Mouse (Mus musculus) forebrain, embryonic 12.5 days (tissue): ENCODE data around the gene Pan3. TPM values are rescaled to one million over a fixed set of nuclear protein-coding genes. Genes with fewer than 3 reads are reported as not detected.

Source experiments
- ATAC-seq: fragments of 200-750 bp; cut with Nextera tagmentation; 2 replicates; pipeline ENCODE4 v1.8.0; 2017; ENCODE audit warnings: moderate TSS enrichment; ENCODE audit not compliant: low FRiP score
- H3K27ac ChIP-seq: fragments of 300-500 bp; sonication (generic); 2 replicates; pipeline ENCODE4 v1.5.1; 2016; ENCODE audit warnings: mild to moderate bottlenecking
- H3K27me3 ChIP-seq: fragments of 300-500 bp; sonication (generic); 2 replicates; pipeline ENCODE4 v1.6.1; 2016; ENCODE audit warnings: mild to moderate bottlenecking
- H3K36me3 ChIP-seq: fragments of 300-500 bp; sonication (generic); replicated peaks from 2 replicates; pipeline ENCODE4 v1.6.1; 2016; ENCODE audit warnings: mild to moderate bottlenecking
- H3K4me1 ChIP-seq: fragments of 300-500 bp; sonication (generic); 2 replicates; pipeline ENCODE4 v1.6.1; 2016
- H3K4me2 ChIP-seq: fragments of 300-500 bp; sonication (generic); 2 replicates; pipeline ENCODE4 v1.6.1; 2016; ENCODE audit warnings: mild to moderate bottlenecking, moderate library complexity
- H3K4me3 ChIP-seq: fragments of 300-500 bp; sonication (generic); replicated peaks from 2 replicates; pipeline ENCODE4 v1.5.1; 2016; ENCODE audit warnings: mild to moderate bottlenecking
- H3K9ac ChIP-seq: fragments of 300-500 bp; sonication (generic); 2 replicates; pipeline ENCODE4 v1.6.1; 2016; ENCODE audit warnings: mild to moderate bottlenecking
- H3K9me3 ChIP-seq: fragments of 300-500 bp; sonication (generic); 2 replicates; pipeline ENCODE4 v1.6.1; 2016
- WGBS: fragments of 180-500 bp; shearing (Covaris S2); methylation state at CpG from one replicate; pipeline ENCODE4 v1.1.7; 2016; 5-methylcytosine and 5-hydroxymethylcytosine counted together
- polyA plus RNA-seq: library from polyadenylated mRNA; unstranded; fragments of >200 nt; fragmentation: Nextera tagmentation; extraction: Ambion mirVana; gene quantifications from 2 replicates; pipeline ENCODE4 v1.2.1, GENCODE M21; 2016

Pan3 gene
- polyA plus RNA-seq, 1 experiment from 2014 or later, result 43.4 TPM

- H3K27ac ChIP-seq, result no peak overlapping the region
- H3K4me1 ChIP-seq, result no peaks in the 10 kb centered on the region
- H3K36me3 ChIP-seq, result no peaks in the 10 kb centered on the region
- ATAC-seq, result no peak
- H3K4me2 ChIP-seq, result no peak overlapping the region
- H3K9ac ChIP-seq, result no peak overlapping the region
- 94% methylated on average over 10 of the region's 10 CpGs for WGBS
- H3K4me3 ChIP-seq, result no peak overlapping the region
- no peaks in the 10 kb centered on the region for H3K27me3 ChIP-seq
- no peaks in the 10 kb centered on the region for H3K9me3 ChIP-seq
Measured at GRCm38 (mm10) chr5:147494791-147495376, 64.9 kb downstream of the Pan3 start.

- H3K4me1 ChIP-seq, result no peaks in the 10 kb centered on the region
- no peak for ATAC-seq
- 78% methylated on average over 2 of the region's 2 CpGs for WGBS
Measured at GRCm38 (mm10) chr5:147495961-147496360, 66.0 kb downstream of the Pan3 start.

DNA sequence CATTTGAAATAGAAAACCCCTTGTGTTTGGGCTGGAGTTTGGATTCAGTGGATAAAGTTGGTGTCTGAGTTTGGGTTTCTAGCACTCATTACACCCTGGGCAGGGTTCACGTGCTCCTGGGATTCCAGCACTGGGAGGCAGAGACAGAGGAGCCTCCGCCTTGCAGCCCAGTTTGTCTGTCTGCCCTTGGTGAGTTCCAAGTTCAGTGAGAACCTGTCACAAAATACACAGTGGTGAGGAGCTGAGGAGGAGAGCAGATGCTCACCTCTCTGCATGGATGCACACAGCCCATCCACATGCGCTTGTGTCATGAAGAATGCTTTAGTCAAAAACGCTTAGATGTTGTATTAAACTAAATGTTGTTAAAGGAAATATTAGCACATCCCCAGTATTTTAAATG, 67.0 kb downstream of the Pan3 start:
- no peak overlapping the region for H3K27ac ChIP-seq
- H3K4me2 ChIP-seq, result no peak overlapping the region
- ATAC-seq, result no peak
- no peaks in the 10 kb centered on the region for H3K27me3 ChIP-seq
- WGBS, result 90% methylated on average over 4 of the region's 4 CpGs
- no peaks in the 10 kb centered on the region for H3K9me3 ChIP-seq
- H3K9ac ChIP-seq, result no peak overlapping the region
- H3K36me3 ChIP-seq, result no peaks in the 10 kb centered on the region
- H3K4me3 ChIP-seq, result no peak overlapping the region
- no peaks in the 10 kb centered on the region for H3K4me1 ChIP-seq

More at GRCm38 (mm10) chr5:147495961-147496360, 66.0 kb downstream of the Pan3 start:
- Histone ChIP-seq H3K36me3 (no peaks in the 10 kb centered on the region), H3K9ac (no peak overlapping the region), H3K27ac (no peak overlapping the region), H3K27me3 (no peaks in the 10 kb centered on the region), H3K4me2 (no peak overlapping the region), H3K4me3 (no peak overlapping the region), H3K9me3 (no peaks in the 10 kb centered on the region)

DNA sequence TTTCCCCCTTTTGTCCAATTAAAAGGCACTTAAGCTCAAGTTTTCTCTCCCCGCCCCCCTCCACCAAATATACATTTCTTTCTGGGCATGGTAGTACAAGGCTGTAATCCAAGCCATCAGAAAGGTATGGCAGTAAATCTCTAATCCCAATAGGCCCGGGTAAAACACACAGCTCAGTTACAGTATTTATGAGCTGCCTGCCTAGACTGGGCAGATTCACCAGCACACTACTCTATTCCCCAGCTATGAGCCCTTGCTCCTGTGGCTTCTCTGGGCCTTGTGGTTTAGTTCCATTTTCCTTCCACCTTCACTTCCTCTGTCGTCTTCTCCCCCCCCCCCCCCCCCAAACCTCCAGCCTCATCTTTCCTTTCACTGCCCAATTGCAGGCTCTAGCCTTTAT, 67.8 kb downstream of the Pan3 start:
- Histone ChIP-seq H3K4me2 (no peak overlapping the region), H3K27ac (no peak overlapping the region), H3K4me1 (no peaks in the 10 kb centered on the region), H3K9me3 (no peaks in the 10 kb centered on the region), H3K9ac (no peak overlapping the region), H3K27me3 (no peaks in the 10 kb centered on the region), H3K4me3 (no peak overlapping the region), H3K36me3 (no peaks in the 10 kb centered on the region)
- WGBS, result 79% methylated on average over 2 of the region's 3 CpGs
- ATAC-seq, result no peak

DNA sequence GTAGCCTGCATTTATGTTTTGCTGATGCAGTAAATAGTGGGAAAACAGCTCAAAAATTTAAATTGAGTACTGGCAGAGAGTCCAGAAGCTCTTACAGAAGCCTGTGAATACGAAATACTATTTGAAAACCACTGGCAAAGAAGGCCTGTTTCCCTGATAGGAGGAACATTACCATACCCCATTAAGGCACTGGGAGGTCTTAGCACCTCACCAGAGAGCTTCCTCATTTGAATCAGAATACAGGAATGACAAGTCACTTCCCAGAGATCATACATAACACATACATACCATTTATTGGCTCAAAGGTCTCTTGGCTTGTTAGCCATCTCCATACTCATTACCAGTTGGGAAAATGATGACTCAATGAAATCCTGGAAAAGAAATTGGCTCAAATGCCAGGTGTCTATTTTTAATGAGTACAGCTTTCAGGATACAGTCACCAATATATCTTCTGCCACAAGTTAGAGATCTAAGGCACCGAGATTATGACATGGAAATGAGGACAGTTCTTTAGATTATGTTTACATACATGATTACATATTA, 71.6 kb downstream of the Pan3 start:
- Histone ChIP-seq H3K4me3 (no peak overlapping the region), H3K36me3 (no peaks in the 10 kb centered on the region), H3K27ac (no peak overlapping the region), H3K4me2 (no peak overlapping the region), H3K9me3 (no peaks in the 10 kb centered on the region), H3K27me3 (no peaks in the 10 kb centered on the region), H3K4me1 (no peaks in the 10 kb centered on the region), H3K9ac (no peak overlapping the region)
- no peak for ATAC-seq
- 84% methylated on average over 2 of the region's 2 CpGs for WGBS

DNA sequence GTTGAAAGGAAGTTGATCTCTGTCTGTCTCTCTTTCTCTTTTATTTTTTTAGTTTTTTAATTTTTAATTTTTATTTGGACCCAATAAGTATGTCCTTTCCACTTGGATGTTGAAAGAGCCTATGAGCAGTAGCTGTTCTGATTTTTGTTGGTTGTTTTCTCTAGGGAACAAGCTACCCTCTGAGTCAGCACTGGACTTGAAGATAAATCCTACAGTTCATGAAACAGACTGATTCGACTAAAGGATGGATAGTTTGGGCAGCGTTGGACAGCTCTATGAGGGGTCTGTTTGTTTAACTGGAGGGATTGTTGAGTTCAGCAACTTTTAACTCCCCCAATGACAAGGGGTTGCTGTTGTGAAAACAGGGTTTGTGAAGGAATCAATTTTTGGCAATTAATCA, 73.0 kb downstream of the Pan3 start:
- Histone ChIP-seq H3K27ac (no peak overlapping the region), H3K9me3 (no peaks in the 10 kb centered on the region), H3K9ac (no peak overlapping the region), H3K4me3 (no peak overlapping the region), H3K36me3 (no peaks in the 10 kb centered on the region), H3K27me3 (no peaks in the 10 kb centered on the region), H3K4me1 (no peaks in the 10 kb centered on the region), H3K4me2 (no peak overlapping the region)
- 89% methylated on average over 2 of the region's 2 CpGs for WGBS
- no peak for ATAC-seq

DNA sequence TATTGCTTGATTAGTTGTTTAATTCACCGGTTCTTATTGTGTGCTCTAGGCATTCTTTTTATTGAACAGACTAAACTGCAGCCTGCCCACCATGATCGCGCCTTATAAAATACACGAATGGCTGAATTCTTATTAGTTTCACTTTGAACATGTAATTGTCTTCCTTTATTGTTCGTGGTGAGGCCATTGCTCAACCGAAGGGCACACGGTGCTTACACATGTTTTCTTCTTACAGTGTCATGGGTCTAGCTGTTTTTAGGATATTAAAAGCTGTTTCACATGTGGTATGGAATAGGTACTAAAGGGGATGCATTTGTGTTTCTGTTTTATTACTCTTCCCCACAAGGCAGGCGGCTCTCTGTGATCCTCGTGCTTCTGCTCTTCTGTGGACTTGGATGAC, 81.4 kb downstream of the Pan3 start:
- no peak overlapping the region for H3K9ac ChIP-seq
- H3K27me3 ChIP-seq, result no peaks in the 10 kb centered on the region
- no peak for ATAC-seq
- no peak overlapping the region for H3K4me3 ChIP-seq
- H3K9me3 ChIP-seq, result no peaks in the 10 kb centered on the region
- H3K4me2 ChIP-seq, result no peak overlapping the region
- no peaks in the 10 kb centered on the region for H3K36me3 ChIP-seq
- H3K27ac ChIP-seq, result no peak overlapping the region
- 91% methylated on average over 9 of the region's 9 CpGs for WGBS
- H3K4me1 ChIP-seq, result no peaks in the 10 kb centered on the region

GRCm38 (mm10) chr5:147527006-147527405, 97.0 kb downstream of the Pan3 start:
- H3K4me2 ChIP-seq, result no peak overlapping the region
- peaks cover 37% of the 10 kb centered on the region for H3K36me3 ChIP-seq
- WGBS, result 90% methylated on average over 6 of the region's 6 CpGs
- H3K27ac ChIP-seq, result no peak overlapping the region
- no peak overlapping the region for H3K9ac ChIP-seq
- no peaks in the 10 kb centered on the region for H3K9me3 ChIP-seq
- no peaks in the 10 kb centered on the region for H3K27me3 ChIP-seq
- H3K4me3 ChIP-seq, result no peak overlapping the region
- no peaks in the 10 kb centered on the region for H3K4me1 ChIP-seq
- ATAC-seq, result no peak

DNA sequence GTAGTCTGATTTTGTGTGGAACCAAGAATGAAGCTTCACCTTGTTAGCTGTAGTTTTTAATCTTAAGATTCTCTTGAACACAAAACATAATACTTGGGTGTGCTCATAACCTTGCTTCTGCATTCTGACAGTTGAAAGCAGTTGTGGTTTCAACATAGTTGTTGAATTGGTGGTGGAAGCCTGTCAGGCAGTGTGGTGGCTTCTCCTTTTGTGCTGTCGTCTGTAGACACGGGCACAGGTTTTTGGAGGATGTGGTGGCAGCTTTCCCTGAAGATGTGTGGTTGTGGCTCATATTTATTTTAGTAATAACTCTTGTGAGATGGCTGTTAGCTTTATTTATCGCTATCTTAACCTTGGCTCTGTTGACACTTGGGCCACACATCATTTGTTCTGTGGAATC, 97.8 kb downstream of the Pan3 start:
- Histone ChIP-seq H3K27me3 (no peaks in the 10 kb centered on the region), H3K9me3 (no peaks in the 10 kb centered on the region), H3K27ac (no peak overlapping the region), H3K36me3 (peaks cover 34% of the 10 kb centered on the region), H3K4me2 (no peak overlapping the region), H3K4me1 (no peaks in the 10 kb centered on the region), H3K4me3 (no peak overlapping the region), H3K9ac (no peak overlapping the region)
- no peak for ATAC-seq
- WGBS, result 91% methylated on average over 3 of the region's 3 CpGs

DNA sequence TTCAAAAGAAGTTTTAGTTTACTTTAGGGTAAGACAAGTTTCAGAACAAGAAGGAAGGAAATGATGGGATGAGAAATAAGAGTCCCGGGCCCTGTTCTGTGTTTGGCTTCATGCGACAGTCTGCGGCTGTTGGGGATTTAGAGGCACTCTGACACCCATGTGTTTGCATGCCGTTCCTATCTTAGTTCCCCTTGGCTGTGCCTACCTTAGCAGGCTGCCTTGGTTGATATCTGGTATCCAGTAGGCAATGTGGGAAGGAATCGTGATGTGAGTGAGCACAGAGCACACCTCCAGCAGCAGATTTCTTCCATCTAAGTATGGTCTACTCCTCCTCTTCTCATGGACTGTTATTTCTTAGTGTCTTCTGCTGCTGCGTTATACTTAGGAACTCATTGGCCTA, 102.1 kb downstream of the Pan3 start:
- H3K4me1 ChIP-seq, result no peaks in the 10 kb centered on the region
- H3K27me3 ChIP-seq, result no peaks in the 10 kb centered on the region
- H3K27ac ChIP-seq, result no peak overlapping the region
- H3K9ac ChIP-seq, result no peak overlapping the region
- ATAC-seq, result no peak
- H3K4me2 ChIP-seq, result no peak overlapping the region
- no peaks in the 10 kb centered on the region for H3K9me3 ChIP-seq
- WGBS, result 97% methylated on average over 6 of the region's 6 CpGs
- peaks cover 42% of the 10 kb centered on the region for H3K36me3 ChIP-seq
- H3K4me3 ChIP-seq, result no peak overlapping the region

DNA sequence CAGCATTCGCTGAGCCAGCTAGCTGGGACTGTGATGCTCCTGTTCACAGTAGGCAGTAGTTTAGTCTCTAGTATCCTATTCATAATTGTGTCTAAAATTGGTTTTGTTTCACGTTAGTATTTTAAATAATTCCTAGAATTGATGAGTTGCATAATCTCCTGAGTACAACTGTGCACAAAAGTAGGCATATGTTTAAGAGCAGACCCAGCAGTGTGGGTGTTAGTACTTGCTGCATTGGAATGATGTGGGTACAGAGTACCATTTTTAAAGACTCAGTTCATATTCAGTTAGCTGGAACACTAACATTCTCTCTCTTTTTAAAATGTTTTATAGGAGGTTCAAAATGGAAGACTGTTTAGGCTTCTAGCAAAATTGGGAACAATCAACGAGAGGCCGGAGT, 109.4 kb downstream of the Pan3 start:
- ATAC-seq, result no peak
- no peaks in the 10 kb centered on the region for H3K4me1 ChIP-seq
- no peak overlapping the region for H3K4me2 ChIP-seq
- no peak overlapping the region for H3K27ac ChIP-seq
- no peak overlapping the region for H3K9ac ChIP-seq
- no peak overlapping the region for H3K4me3 ChIP-seq
- peaks cover 71% of the 10 kb centered on the region for H3K36me3 ChIP-seq
- H3K27me3 ChIP-seq, result no peaks in the 10 kb centered on the region
- H3K9me3 ChIP-seq, result no peaks in the 10 kb centered on the region
- WGBS, result 95% methylated on average over 4 of the region's 4 CpGs

DNA sequence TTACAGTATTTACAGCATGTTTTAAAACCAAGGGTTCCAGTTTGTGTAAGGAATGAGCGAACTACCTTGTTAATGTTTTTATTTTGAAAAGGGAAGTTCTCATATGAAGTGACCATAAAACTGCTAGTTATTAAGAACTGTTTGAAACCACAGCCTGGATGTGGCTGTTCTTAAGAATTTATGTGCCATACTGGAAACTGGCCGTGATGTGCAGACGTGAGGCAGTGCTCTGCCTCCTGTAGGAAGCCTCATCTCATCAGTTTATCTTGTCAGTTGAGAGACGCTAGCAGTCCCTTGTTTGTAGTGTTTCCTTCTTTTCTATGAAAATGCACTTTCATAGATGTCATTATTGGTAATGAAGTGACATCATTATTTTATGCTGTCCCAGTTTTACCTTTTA, 109.9 kb downstream of the Pan3 start:
- H3K36me3 ChIP-seq, result peaks cover 71% of the 10 kb centered on the region
- WGBS, result 96% methylated on average over 4 of the region's 4 CpGs
- H3K4me1 ChIP-seq, result no peaks in the 10 kb centered on the region
- H3K9ac ChIP-seq, result no peak overlapping the region
- H3K9me3 ChIP-seq, result no peaks in the 10 kb centered on the region
- no peak overlapping the region for H3K4me2 ChIP-seq
- H3K27me3 ChIP-seq, result no peaks in the 10 kb centered on the region
- no peak overlapping the region for H3K4me3 ChIP-seq
- H3K27ac ChIP-seq, result no peak overlapping the region
- ATAC-seq, result no peak

- ATAC-seq, result no peak
- peaks cover 62% of the 10 kb centered on the region for H3K36me3 ChIP-seq
- no peak overlapping the region for H3K4me2 ChIP-seq
Measured at GRCm38 (mm10) chr5:147542291-147542690, 112.3 kb downstream of the Pan3 start.

More at GRCm38 (mm10) chr5:147542291-147542690, 112.3 kb downstream of the Pan3 start:
- Histone ChIP-seq H3K4me3 (no peak overlapping the region), H3K27me3 (no peaks in the 10 kb centered on the region), H3K9me3 (no peaks in the 10 kb centered on the region), H3K4me1 (no peaks in the 10 kb centered on the region), H3K27ac (no peak overlapping the region), H3K9ac (no peak overlapping the region)
- 91% methylated on average over 6 of the region's 6 CpGs for WGBS
